Mouse (Mus musculus) thymus, adult 18-20 months (tissue): ENCODE results near the gene Lmntd2.

Experiments
- DNase-seq, 2 experiments: peaks; one replicate each; pipeline ENCODE4 v3.0.0; 2022; ENCODE audit warnings: mixed read lengths in 2 of 2

The Lmntd2 gene

DNA sequence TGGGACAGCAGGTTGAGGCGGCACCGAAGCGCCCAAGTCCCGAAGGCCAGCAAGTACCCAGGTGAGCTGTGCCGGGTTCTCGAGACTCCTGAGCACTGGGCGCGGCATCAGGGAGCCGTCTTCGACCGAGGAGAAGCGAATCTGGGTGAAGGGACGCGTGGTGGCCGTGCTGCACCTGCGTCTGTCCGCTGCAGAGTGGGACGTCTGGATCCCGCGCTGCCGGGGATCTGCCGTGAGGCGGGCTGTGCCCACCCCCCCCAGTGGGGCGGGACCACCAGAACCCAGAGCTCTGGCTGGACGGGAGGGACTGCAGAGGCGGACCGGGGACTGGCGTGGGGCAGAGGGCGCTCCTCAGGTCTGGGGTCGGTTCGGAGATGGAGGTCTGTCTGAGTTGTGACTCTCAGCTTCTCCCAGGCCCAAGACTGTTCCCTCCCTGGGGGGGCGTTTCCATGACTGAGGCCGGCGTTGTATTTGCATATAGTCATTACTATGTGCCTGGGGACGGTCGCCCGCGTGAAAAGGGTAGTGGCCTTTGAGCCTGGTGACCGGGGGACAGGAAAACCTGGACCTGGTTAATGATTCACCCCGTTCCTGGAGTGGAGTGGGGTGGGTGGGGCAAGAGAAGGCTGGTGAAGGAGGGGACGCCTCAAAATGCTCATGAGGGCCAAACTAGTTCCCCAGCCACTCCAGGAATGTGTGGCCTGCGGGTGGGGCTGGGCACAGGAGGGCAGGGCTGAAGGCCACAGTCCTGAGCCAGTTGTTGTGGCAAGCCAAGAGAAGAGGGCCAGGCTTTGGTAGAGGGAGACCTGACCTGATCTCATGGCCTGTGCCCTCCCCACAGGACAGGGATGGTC, 2.2 kb upstream of the Lmntd2 start:
- peak; percentile 30 to 60 for DNase-seq

DNA sequence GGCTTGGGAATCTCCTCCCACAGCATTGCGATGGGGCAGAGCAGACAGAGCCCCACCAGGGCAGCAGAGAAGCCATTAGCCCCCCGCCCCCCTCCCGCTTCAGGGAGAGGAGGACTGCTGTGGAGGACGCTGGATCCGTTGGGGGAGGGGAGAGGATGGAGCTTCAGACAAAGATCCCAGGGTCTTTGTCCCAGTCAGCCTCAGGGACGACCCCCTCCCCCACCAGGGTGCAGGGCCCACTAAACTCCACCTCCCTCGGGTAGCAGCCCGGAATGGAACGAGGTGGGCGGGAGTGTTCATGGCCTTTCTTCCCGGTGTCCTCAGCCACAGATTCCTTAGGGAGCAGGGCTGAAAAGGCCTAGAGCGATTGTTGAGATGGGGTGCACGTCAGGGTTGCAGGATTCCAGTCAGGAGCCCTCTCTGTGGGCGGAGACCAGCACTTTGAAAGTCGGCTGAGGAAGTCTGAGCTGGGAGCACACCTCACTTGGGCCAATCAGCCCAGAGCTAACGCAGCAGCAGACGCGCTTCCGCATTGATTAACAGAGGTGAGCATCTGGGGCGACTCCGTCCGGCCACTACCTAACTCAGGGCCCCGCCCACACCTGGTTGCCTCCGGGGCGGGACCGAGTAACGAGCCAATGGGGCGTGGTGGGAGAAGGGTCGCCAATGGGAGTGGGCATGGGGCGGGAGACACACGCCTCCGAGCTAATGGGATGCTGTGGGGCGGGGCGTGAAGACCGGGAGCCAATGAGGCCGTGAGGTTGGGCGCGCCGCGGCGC, 1.4 kb upstream of the Lmntd2 start, which contains the start of gene Rassf7:
Gene Rassf7, plus strand, starts transcription at position 760 of the 779 bp plus-strand sequence.
- DNase-seq, result peak; percentile 96 to 97

DNA sequence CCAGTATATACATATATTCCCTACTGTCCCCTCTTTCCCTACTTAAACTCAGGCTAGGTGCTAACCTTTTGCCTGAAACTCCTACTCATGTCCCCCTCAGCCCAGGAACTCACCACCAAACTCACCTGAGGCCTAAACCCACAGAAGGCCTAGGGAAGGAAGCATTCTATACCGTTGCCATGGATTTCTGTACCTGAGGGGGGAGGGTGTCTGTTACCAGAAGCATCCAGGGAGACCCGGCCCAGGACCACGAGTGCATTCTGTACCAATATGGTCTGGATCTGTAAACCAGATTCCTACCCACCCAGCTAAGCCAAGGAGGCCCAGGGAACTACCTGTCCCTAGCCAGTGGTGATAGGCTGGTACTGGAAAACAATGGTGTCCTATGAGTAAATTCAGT, 430 bp upstream of the Lmntd2 start:
- no peak for DNase-seq

DNA sequence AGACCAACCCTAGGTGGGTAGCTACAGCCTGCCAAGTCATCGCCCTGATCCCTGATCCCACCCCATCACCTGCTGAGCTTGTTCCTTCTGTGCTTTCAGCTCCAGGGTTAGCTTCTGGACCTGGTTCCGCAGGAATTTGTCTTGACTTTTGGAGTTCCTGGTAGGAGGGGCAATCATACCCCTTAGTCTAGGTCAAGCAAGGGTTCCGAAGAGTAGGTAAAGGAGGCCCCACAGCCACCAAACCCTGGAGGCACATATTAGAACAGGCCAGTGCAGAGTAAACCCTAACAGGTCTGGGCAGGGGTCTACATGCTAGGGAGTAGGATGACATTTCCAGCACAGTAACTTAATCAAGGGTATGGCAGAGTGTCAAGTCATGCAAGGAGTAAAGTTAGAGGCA, 747 bp downstream of the Lmntd2 start:
- DNase-seq, result no peak

DNA sequence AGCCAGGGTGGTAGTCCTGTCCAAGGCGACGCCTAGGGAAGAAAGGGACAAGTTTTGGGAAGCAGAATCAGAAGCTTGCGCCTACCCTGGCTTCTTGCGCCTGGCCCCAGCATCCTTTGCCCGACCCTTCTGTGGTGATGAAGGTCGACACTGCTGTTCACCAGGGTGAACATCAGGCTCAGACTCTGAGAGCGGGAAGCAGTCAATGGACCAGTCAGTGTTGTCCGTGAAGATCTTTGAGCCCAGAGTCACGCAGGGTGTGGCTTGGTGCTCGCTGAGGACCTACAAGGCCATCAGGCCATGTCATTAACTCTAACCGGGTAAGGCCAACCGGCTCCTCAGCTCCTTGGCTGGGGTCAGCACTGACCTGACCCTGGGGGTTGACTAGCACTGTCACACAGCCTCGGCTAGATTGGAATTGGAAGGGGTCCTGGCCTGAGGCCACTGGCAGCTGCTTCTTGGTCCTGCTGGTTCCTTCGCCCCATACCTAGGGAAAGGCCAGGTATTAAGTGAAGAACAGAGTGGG, 3.2 kb downstream of the Lmntd2 start:
- no peak for DNase-seq

DNA sequence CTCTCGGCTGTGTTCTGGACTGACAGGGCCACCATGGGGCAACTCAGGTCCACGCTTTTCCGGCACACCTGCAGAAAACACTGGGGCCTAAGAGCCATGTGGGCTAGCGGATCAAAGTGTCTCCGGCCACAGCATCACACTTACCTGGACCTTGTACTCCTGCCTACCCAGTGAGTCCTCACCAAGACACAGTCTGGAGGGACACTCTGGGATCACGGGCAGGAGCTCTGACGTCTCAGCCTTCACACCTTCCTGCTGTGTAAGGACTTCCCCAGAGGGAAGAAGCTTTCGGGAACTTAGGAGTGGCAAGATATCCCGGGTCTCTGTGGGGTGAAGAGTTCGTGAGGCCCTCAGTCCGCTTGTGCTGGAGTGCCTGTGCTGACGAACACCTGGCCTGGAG, 3.7 kb downstream of the Lmntd2 start:
- DNase-seq, result no peak

DNA sequence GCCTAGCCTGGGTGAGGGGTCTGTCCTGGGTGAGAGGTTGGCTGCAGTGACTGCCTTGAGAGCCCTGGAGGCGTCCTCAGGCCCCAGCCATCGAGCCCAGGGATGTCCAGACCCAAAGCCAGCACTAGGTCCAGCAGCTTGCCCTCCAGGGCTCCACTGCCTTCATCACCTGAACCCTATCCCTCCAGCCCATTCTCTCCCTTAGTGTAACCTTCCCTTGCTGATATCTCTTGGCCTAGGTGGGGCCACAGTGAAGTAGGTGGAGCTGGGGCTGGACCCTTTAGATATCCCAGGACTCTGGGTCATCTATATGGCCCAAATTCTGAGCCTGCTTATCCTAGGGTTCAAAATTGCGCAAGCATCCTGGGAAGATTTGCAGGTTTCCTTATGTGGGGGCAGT, 4.4 kb downstream of the Lmntd2 start:
- no peak for DNase-seq

DNA sequence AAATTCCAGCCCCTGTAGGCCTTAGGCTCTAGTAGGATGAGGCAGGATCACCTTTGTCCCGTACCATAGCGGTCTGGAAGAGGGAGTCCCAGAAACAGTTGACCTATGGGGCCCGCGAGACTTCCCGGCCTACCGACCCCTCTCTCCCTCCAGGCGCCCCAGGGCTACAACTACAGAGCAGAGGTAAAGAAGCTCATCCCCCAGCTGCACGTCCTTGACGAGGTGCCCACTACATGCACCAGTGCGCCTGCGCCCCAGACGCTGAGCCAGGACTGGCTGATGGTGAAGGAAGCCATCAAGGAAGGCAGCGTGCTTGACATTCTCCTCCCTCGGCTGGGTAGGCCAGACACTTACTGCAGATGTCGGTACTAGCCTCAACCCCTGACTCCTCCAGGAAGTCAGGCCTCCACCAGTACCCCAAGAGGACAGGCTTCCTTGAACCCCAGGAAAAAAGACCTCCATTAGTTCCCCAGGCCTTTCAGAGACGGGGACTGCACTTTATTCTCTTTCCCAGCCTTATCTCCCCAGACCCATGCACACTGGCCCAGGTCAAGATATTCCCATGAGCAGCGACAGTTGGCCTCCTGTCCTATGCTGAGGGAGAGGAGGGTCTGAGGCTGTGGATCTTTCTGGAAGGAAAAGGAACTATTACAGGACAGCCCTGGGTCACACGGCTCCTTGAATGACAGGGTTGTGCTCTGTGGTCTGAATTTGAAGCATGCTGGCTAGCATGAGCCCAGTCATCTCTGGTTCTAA, 7.5 kb downstream of the Lmntd2 start:
- no peak for DNase-seq

DNA sequence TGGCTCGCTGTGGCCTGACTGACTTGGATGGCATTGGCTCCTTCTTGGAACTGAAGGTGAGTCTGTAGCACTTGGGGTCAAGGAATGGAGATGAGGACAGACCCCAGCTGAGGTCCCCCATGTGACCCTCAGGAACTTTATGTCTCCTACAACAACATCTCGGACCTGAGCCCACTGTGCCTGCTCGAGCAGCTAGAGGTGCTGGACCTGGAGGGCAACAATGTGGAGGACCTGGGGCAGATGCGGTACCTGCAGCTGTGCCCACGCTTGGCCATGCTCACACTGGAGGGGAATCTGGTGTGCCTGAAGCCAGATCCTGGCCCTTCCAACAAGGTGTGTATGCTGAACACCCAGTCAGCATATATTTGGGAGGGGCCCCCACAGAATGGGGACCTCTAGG, 8.4 kb downstream of the Lmntd2 start:
- DNase-seq, result no peak

DNA sequence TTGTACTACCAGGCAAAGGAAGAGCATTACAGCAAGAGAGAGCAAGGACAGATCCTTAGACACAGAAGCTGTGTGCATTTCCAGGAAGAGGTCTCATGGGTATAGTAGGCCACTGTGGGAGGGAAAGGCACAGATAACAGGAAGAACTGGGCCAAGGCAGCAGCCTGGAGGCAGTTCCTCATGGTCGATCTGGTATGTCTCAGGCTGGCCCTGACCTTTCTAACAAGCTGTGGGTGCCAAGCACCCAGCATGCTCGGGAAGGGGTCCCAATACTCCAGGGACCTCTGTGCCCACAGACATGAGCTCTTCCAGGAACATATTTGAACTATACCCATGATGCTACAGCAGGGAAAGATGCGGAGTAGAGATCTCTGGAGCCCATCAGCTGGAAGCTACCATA, 9.3 kb downstream of the Lmntd2 start:
- DNase-seq, result no peak

DNA sequence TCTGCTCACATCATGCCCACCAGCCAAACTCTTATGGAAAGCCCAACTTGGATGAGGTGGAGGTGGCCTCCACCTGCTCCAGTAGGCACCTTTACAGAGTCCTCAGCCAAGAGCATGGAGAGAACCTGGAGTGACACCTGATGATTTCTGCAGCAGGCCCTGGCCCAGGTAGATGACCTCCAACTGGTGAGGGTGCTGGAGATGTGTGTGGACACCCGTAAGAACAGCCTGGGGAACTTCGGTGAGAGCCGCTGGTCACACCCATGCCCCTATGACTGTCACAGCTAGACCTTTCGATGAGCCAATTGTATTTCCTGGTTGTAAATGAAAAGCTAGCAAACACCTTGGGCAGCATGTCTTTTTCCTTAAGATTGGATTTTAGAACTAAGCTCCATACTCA, 15.8 kb downstream of the Lmntd2 start:
- DNase-seq, result no peak

DNA sequence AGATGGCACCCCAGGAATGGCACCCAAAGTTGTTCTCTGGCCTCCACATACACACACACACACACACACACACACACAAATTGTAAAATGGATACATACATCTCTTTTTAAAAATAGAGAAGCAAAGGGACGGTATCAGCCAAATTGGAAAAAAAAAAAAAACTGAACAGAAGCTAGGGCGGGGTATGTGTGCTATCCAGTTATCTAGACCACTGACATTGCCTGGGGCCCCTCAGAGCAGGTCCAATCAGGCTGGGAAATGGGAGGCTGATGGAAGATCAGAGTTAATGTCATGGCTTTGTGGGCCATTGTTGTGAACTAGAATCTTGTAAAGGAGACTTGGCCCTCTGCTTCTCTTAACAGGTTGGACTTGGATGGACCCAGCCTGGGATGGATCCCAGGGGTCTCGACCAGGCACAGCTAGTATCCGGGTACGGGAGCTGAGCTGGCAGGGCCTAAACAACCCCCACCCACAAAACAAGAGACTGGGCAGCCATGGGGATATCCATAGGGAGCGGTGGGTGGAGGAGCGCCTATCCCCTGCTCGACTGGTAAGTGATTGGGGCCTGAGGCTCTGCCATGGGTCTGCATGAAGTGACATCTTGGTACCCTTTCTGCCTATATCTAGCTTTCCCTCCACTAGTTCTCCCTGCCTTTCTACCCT, 17.1 kb downstream of the Lmntd2 start:
- no peak for DNase-seq

DNA sequence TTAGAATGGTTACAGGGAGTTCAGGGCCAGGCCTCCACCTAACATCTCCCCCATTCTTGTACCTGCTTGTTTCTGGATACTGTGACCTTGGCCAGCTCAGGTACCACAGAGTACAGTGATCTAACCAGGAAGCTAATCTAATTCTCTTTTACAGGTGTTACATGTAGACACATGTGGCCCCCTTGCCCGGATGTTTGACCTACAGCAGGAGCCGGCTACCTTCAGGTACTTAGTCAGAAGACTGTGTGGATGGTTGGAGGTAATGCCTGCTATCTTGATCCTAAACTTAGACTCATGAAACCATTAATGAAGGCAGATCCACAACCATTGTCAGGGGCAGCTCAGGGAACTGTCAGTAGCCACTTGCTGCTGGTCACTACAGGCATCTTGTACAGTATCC, 18.1 kb downstream of the Lmntd2 start:
- DNase-seq, result no peak

DNA sequence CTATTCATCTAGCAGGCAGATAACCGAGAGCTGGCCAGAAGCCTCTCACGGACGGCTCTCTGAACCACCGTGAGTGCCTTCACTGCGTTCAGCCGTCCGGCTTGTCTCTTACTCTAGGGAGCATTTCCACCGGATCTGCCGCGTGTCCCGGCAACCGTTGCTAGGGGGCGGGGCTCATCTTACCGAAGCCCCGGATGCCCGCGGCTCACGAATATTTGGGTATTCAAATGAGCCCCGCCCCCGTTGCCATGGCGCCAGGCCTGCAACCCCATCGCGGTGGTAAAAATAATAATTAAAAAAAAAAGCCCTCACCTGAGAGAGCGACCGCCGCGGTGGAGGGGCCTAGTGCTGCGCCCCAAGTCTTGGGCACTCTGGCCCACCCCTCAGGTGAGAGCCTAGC, 19.1 kb downstream of the Lmntd2 start:
- DNase-seq, result peak; percentile 88 to 91

DNA sequence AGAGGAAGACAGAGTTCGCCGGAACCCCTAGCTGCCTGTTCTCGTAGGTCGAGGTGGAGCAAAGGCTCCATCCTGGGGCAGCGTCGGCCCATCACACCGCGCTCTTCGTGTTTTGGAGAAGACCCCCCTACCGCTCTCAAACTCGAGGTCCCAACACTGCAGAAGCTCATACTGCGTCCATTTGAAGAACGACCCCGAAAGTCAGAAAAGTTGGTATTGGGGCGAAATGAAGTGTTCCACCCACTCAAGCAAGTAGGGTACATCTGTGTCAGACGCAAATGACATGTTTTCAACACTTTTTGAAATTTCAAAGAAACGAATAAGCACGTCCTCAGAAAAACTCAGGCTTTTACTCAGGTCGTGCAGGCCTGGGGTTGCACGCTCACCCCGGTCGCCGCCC, 19.5 kb downstream of the Lmntd2 start:
- DNase-seq, result no peak

DNA sequence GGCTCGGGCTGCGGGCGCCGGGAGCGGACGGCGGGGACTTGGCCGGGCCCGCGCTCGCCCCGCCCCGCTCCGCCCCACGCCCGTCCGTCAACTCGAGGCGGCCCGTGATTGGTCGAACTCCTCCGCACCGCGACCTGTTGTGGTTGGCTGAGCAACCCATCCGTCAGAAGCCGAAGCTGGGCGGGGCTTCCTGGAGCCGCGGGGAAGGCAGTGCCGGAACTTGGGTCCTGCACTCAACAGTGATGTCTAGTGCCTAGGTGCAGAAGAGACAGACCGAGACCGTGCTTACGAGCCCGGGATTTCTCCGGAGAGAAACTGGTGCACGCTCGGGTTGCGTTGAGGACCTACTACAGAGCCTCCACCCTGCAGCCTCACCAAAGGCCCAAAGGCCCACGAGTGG, 19.9 kb downstream of the Lmntd2 start, which contains the start of the genes Hras and Lrrc56:
Gene Hras, minus strand, starts transcription at position 58 of the 400 bp plus-strand sequence.
Gene Lrrc56, plus strand, starts transcription at position 210 of the 400 bp plus-strand sequence.
- peak; percentile 97 for DNase-seq

DNA sequence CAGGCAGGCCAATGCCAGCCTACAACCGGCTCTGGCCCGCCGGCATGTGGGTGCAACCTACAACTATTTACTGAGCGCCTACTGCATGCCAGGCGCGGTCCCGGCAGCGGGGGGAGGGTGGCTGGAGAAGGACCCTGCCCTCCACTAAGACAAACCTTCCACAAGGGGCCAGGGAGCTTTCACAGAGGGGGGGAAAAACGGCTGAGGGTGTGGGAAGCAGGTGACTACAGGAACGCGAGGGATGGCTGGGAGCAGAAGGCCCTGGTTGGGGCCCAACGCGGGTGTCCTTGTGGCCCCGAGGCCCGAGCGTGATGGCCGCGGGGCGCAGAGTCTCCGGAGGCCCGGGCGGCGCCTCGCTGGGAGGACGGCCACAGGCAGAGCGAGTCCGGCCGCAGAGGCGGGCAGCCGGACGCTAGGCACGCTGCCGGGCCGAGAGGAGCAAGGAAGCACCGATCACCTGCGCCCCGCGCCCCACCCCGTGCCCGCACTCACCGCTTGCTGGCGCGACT, 20.5 kb downstream of the Lmntd2 start:
- DNase-seq, result peak in 1 of 2 experiments; percentile 47

DNA sequence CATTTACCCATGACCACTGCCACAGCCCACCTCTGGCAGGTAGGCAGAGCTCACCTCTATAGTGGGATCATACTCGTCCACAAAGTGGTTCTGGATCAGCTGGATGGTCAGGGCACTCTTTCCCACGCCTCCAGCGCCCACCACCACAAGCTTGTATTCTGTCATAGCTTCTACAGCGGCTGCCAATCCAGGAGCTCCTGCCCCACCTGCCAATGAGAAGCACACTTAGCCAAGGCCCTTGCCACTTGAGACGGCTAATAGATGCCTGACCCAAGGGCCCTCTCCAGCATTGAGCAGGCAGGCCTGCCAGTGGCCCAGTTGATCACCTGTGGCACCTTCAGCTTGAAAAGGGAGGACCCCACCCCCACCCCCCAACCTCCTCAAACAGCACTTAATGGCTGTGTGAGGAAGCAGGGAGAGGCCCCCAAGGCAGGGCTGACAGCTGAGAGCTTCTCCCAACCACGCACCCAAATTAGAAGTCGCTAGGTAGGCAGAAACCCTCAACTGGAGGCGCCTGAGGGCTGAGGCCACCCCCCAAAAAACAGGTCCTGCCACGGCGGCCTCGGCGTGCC, 21.0 kb downstream of the Lmntd2 start:
- DNase-seq, result no peak

DNA sequence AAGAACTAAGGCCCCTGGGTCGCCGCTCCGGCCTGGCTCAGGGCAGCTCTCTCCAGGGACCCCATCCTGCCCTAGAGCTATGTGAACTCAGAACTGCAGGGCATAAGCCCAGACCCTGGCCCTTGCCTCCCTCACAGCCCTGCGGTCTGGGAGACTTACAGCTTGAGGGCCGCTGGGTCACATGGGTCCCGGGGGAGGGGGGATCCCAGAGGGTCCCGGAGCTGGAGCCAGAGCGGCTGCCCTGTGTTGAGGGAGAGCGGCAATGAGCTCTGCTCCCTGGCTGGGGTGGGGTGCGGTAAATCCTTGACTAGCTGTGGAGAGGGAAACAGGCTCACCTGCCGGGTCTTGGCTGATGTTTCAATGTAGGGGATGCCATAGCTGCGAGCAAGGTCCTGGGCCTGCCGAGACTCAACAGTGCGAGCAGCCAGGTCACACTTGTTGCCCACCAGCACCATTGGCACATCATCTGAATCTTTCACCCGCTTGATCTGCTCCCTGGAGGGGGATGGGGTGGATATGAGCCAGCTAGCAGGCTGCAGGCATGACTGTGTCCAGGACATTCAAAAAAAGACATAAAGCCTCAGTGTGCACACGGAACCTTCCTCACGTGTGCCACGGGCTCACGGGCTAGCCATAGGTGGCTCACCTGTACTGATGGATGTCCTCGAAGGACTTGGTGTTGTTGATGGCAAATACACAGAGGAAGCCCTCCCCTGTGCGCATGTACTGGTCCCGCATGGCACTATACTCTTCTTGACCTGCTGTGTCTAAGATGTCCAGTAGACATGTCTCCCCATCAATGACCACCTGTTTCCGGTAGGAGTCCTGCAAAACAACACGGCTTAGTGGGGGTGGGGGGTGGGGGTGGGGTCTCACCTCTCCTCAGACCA, 21.8 kb downstream of the Lmntd2 start:
- no peak for DNase-seq

DNA sequence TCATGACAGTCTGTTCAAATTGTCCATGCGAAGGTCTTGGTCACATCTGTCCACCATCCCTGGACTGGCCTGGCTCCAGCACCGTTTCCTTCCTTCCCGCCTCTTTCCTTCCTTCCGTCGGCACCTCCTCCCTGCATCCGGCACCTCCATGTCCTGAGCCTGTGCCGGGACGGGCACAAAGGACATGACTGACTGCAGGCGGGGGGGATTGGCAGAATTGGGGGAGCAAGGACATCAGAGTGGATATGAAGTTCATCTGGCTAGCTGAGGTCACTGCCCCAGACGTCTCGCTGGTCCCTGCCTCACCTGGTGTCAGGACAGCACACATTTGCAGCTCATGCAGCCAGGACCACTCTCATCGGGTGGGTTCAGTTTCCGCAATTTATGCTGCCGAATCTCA, 22.8 kb downstream of the Lmntd2 start:
- DNase-seq, result no peak

DNA sequence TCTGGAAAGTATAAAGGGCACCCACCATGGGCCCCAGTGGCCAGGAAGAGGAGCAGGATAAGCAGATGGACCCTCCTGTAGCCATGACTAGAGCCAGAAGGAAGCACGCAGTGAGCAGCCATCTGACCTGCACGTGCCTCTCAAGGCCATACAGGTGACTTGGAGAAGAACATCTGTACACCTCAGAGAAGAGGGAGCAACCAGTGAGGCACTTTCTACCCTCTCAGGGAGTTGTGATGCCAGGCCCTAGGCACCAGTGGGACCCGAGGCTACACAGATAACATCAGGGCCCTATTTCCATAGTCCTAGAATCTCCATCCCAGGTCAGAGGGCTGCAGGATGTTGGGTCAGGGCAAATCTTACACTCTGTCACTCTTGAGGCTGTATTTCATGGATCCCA, 23.7 kb downstream of the Lmntd2 start:
- DNase-seq, result no peak
